Mouse (Mus musculus): Measurements from ENCODE around the gene Cd180.
A peak's percentile ranks its signal among the peaks of the same experiment; 100 is the strongest.

Gene Cd180

DNA sequence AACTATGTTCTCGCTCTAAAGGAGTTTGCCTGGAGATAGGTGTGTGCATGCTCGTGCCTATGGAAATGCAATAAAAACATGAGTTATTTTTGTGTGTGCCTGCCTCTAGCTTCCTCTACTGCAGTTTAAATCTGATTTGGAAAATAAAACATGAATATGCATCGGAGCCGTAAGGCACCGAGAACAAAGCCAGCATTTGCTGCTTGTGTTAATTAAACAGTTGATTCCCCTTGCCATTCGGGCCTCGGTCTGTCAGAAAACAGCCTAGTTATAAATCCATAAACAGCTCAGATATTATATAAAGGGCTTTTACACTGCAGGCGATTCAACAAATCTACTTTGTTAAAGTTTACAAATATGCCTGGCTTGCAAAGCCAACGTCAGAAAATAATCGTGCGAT lies 75.2 kb downstream of the Cd180 start:
- TF ChIP-seq CTCF (conservative IDR thresholded peaks at IDR 0.05; ENCODE audit: low read length) (no peak), NANOG (IDR thresholded peaks at IDR 0.05; ENCODE audit: borderline replicate concordance, low read length) (no peak), POU5F1 (IDR thresholded peaks at IDR 0.05; ENCODE audit: borderline replicate concordance, low read length) (no peak)
- H3K9me3 ChIP-seq (ENCODE audit: low read length) = no peaks in the 10 kb centered on the region
- H3K4me1 ChIP-seq (replicated peaks; ENCODE audit: low read depth, low read length) = peaks cover 6% of the 10 kb centered on the region; the same call in 1 of the 2 replicates
- no peaks in the 10 kb centered on the region for H3K27me3 ChIP-seq (ENCODE audit: insufficient read depth, low read length)
- H3K36me3 ChIP-seq (ENCODE audit: insufficient read depth, low read length) = peaks cover 16% of the 10 kb centered on the region
- H3K4me3 ChIP-seq (replicated peaks; ENCODE audit: low read length) = no peak overlapping the region

DNA sequence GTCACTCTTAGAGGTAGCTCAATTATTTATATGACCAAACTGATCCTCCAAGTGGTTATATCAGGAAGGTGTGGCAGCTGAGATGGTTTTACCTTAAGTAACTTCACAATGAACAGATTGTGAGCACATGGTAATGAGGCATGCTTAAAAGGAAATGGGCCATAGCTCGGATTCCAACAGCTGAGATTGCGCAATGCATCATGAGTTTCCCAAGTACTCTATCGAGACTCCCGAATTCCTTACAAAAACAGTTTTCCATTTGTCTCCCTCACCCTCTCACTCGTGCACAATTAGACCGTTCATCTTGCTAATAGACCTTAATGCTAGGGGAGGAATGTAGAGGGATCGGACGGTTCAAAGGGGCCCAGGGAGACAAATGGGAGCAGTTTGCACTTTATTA lies 76.8 kb downstream of the Cd180 start:
- no peak for TF ChIP-seq CTCF (conservative IDR thresholded peaks at IDR 0.05; ENCODE audit: low read length)
- no peak for TF ChIP-seq POU5F1 (IDR thresholded peaks at IDR 0.05; ENCODE audit: borderline replicate concordance, low read length)
- peak; percentile 34; the same call in 1 of the 2 replicates for TF ChIP-seq NANOG (IDR thresholded peaks at IDR 0.05; ENCODE audit: borderline replicate concordance, low read length)
- peaks cover 6% of the 10 kb centered on the region; the same call in 1 of the 2 replicates for H3K4me1 ChIP-seq (replicated peaks; ENCODE audit: low read depth, low read length)
- H3K9me3 ChIP-seq (ENCODE audit: low read length) = no peaks in the 10 kb centered on the region
- no peaks in the 10 kb centered on the region for H3K27me3 ChIP-seq (ENCODE audit: insufficient read depth, low read length)
- H3K4me3 ChIP-seq (replicated peaks; ENCODE audit: low read length) = no peak overlapping the region
- peaks cover 21% of the 10 kb centered on the region for H3K36me3 ChIP-seq (ENCODE audit: insufficient read depth, low read length)

DNA sequence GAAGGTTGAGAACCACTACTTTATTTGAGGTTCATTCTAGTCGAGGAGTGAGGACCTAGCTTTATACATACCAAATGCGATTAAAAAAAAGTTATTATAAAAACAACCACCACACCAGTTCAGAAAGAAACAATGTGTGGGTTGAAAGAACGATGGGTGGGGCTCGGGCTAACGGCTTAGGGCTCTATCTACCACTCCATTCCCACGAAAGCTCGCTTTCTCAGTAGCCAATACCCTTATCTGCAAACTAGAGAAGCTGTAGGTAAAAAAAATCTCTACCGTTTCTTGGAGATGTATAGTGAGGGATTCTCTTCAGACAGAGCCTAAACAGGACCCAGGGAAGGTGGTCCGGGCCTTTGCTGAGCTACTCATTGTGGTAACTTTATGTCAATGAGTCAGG lies 79.8 kb downstream of the Cd180 start:
- H3K27me3 ChIP-seq (ENCODE audit: insufficient read depth, low read length) = no peaks in the 10 kb centered on the region
- H3K4me3 ChIP-seq (replicated peaks; ENCODE audit: low read length) = no peak overlapping the region
- no peak for TF ChIP-seq CTCF (conservative IDR thresholded peaks at IDR 0.05; ENCODE audit: low read length)
- H3K9me3 ChIP-seq (ENCODE audit: low read length) = no peaks in the 10 kb centered on the region
- peaks cover 6% of the 10 kb centered on the region; the same call in 1 of the 2 replicates for H3K4me1 ChIP-seq (replicated peaks; ENCODE audit: low read depth, low read length)
- H3K36me3 ChIP-seq (ENCODE audit: insufficient read depth, low read length) = peaks cover 18% of the 10 kb centered on the region; the same call in 1 of the 2 replicates

DNA sequence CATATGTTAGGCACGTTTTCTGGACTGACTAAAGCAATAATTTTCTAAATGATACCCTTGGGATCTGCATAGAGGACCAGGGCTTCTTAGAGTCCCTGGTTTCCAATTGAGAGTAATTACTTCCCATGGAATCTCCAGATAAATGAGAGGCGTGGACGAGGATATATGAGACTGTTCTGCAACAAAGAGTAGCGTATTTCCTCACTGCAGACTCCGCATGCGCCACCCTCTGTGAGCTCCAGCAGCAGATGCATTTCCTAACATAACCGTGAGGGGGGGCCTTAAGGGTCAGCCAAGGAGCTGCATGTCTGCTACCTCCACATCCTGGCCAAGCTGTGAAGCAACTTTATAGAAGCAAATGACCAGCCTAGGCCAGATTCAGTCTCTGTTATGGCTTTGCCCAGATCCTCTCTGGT lies 81.4 kb downstream of the Cd180 start:
- H3K36me3 ChIP-seq (ENCODE audit: insufficient read depth, low read length) = peaks cover 15% of the 10 kb centered on the region; the same call in 1 of the 2 replicates
- no peak overlapping the region for H3K4me3 ChIP-seq (replicated peaks; ENCODE audit: low read length)
- H3K27me3 ChIP-seq (ENCODE audit: insufficient read depth, low read length) = no peaks in the 10 kb centered on the region
- H3K4me1 ChIP-seq (replicated peaks; ENCODE audit: low read depth, low read length) = peaks cover 6% of the 10 kb centered on the region; the same call in 1 of the 2 replicates
- TF ChIP-seq NANOG (IDR thresholded peaks at IDR 0.05; ENCODE audit: borderline replicate concordance, low read length) (no peak), CTCF (conservative IDR thresholded peaks at IDR 0.05; ENCODE audit: low read length) (peak; percentile 38), POU5F1 (IDR thresholded peaks at IDR 0.05; ENCODE audit: borderline replicate concordance, low read length) (no peak)
- no peaks in the 10 kb centered on the region for H3K9me3 ChIP-seq (ENCODE audit: low read length)

DNA sequence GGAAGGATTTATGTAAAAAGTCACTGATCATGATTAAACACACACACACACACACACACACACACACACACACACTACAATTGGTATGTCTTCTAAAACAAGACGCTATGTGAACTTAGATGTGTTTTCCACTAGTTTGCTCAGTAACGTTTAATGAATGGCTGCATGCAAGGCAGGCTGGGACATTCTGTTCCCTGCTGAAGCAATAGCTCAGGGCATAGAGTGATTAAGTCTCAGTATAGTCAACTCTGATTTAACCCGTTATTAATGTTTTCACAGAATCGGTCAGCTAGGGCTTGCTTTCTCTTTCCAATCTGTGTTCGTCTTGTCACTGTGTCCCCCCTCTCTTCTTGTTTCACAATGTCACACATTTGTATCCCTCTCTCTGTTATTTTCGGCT lies 82.1 kb downstream of the Cd180 start:
- Histone ChIP-seq H3K4me1 (replicated peaks; ENCODE audit: low read depth, low read length) (peaks cover 2% of the 10 kb centered on the region; the same call in 1 of the 2 replicates), H3K36me3 (ENCODE audit: insufficient read depth, low read length) (peaks cover 8% of the 10 kb centered on the region; the same call in 1 of the 2 replicates), H3K9me3 (ENCODE audit: low read length) (no peaks in the 10 kb centered on the region), H3K27me3 (ENCODE audit: insufficient read depth, low read length) (no peaks in the 10 kb centered on the region), H3K4me3 (replicated peaks; ENCODE audit: low read length) (no peak overlapping the region)
- no peak for TF ChIP-seq POU5F1 (IDR thresholded peaks at IDR 0.05; ENCODE audit: borderline replicate concordance, low read length)
- no peak for TF ChIP-seq CTCF (conservative IDR thresholded peaks at IDR 0.05; ENCODE audit: low read length)
- TF ChIP-seq NANOG (IDR thresholded peaks at IDR 0.05; ENCODE audit: borderline replicate concordance, low read length) = no peak

DNA sequence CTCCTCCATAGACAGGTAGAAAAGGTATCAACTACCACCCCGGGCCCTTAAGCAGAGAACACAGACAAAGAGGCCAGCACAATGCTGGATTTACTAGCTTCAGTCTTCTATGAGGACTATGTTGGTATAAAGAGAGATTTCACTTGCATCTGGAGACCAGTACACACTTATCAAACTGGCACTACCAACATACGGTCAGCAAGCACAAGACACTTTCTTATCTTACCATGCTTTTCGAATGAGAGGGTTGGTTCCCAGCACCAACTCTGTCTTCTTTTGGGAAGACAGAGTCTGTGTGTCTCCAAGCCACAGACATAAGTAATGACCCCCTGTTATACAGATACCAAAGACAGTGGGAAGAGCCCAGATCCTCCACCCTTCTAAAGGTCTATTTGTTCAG lies 85.5 kb downstream of the Cd180 start:
- no peaks in the 10 kb centered on the region for H3K27me3 ChIP-seq (ENCODE audit: insufficient read depth, low read length)
- TF ChIP-seq NANOG (IDR thresholded peaks at IDR 0.05; ENCODE audit: borderline replicate concordance, low read length) = no peak
- no peak for TF ChIP-seq CTCF (conservative IDR thresholded peaks at IDR 0.05; ENCODE audit: low read length)
- no peak for TF ChIP-seq POU5F1 (IDR thresholded peaks at IDR 0.05; ENCODE audit: borderline replicate concordance, low read length)
- peaks cover 15% of the 10 kb centered on the region for H3K36me3 ChIP-seq (ENCODE audit: insufficient read depth, low read length)
- H3K9me3 ChIP-seq (ENCODE audit: low read length) = no peaks in the 10 kb centered on the region
- no peaks in the 10 kb centered on the region for H3K4me1 ChIP-seq (replicated peaks; ENCODE audit: low read depth, low read length)
- H3K4me3 ChIP-seq (replicated peaks; ENCODE audit: low read length) = no peak overlapping the region

DNA sequence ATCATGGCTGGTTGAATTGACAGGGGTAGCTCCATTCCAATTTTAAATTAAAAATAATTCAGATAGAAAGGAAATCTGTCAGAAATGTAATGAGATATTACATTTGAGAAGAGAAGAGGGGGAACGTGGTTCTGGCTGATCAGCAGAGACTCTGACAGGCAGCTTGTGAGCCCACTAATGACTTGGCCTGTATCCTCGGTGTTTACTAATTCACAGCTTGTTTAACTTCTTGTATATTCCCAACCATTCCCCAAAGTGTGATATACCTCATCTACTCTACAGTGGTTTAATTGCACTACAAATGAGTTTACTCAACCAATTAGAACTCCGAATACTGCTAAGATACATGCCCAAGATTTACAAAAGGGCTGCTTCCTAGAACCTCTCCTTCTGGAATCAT lies 85.9 kb downstream of the Cd180 start:
- H3K27me3 ChIP-seq (ENCODE audit: insufficient read depth, low read length) = no peaks in the 10 kb centered on the region
- H3K9me3 ChIP-seq (ENCODE audit: low read length) = no peaks in the 10 kb centered on the region
- no peaks in the 10 kb centered on the region for H3K4me1 ChIP-seq (replicated peaks; ENCODE audit: low read depth, low read length)
- no peak for TF ChIP-seq NANOG (IDR thresholded peaks at IDR 0.05; ENCODE audit: borderline replicate concordance, low read length)
- no peak for TF ChIP-seq POU5F1 (IDR thresholded peaks at IDR 0.05; ENCODE audit: borderline replicate concordance, low read length)
- TF ChIP-seq CTCF (conservative IDR thresholded peaks at IDR 0.05; ENCODE audit: low read length) = no peak
- H3K36me3 ChIP-seq (ENCODE audit: insufficient read depth, low read length) = peaks cover 11% of the 10 kb centered on the region; the same call in 1 of the 2 replicates
- no peak overlapping the region for H3K4me3 ChIP-seq (replicated peaks; ENCODE audit: low read length)

DNA sequence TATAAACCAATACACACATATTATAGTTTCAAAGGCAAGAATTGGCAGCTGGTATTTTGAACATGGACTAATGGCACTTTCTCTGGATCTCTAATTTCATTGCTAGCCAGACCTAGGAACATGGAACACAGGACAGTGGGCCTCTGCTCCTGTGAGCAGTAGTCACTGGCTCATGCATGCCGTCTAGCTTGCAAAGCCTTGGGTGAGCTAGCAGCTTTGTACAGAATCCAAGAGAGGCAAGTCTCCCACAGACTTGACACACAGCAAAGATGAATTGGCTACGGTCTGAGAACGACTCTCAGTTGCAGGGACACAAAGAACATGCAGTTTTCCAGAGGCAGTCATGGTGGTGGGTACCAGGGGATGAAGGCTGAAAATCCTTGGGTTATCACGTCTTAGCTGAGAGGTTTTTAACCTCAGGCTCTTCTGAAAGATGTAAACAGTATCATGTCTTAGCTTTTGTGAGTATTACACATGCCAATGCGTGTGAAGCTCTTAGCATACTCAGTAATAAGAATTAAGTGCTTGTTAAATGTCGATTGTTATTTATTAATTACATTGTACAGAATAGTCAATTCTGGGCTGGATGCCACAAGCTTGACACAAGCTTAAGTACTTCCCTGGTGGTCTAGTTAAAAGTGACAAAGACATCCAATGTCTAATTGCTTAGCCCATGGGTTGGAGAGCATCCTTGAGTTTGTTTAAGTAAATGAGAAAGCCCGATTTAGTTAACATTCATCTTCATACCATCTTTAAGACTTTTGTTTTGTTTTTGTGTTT lies 90.4 kb downstream of the Cd180 start:
- Histone ChIP-seq H3K4me3 (replicated peaks; ENCODE audit: low read length) (no peak overlapping the region), H3K4me1 (replicated peaks; ENCODE audit: low read depth, low read length) (no peaks in the 10 kb centered on the region), H3K9me3 (ENCODE audit: low read length) (no peaks in the 10 kb centered on the region), H3K27me3 (ENCODE audit: insufficient read depth, low read length) (no peaks in the 10 kb centered on the region), H3K36me3 (ENCODE audit: insufficient read depth, low read length) (peaks cover 14% of the 10 kb centered on the region; the same call in 1 of the 2 replicates)
- TF ChIP-seq POU5F1 (IDR thresholded peaks at IDR 0.05; ENCODE audit: borderline replicate concordance, low read length) (no peak), CTCF (conservative IDR thresholded peaks at IDR 0.05; ENCODE audit: low read length) (no peak), NANOG (IDR thresholded peaks at IDR 0.05; ENCODE audit: borderline replicate concordance, low read length) (no peak)

Measured in E14TG2a.4 (cell line).